Mouse (Mus musculus) stomach, embryonic 15.5 days (tissue): ENCODE measurements around the gene Gnaq. TPM values are rescaled to one million over a fixed set of nuclear protein-coding genes. Genes with fewer than 3 reads are reported as not detected.
"Not testable (repeated sequence)": the region's sequence is repeated elsewhere in the genome, so short reads cannot be mapped to it uniquely, and the experiment has no call there.

Experiments
- ATAC-seq: fragments of 200-750 bp; cut with Nextera tagmentation; 2 replicates; pipeline ENCODE4 v1.8.0; 2017; ENCODE audit warnings: low read depth, moderate number of reproducible peaks, moderate TSS enrichment; ENCODE audit not compliant: insufficient read depth, low FRiP score
- H3K27ac ChIP-seq: fragments of 300-500 bp; sonication (generic); 2 replicates; pipeline ENCODE4 v1.5.1; 2015; ENCODE audit warnings: mild to moderate bottlenecking, inconsistent platforms
- H3K27me3 ChIP-seq: fragments of 300-500 bp; sonication (generic); replicated peaks from 2 replicates; pipeline ENCODE4 v1.6.1; 2015; ENCODE audit warnings: inconsistent platforms
- H3K36me3 ChIP-seq: fragments of 300-500 bp; sonication (generic); 2 replicates; pipeline ENCODE4 v1.6.1; 2015; ENCODE audit warnings: inconsistent platforms
- H3K4me1 ChIP-seq: fragments of 300-500 bp; sonication (generic); 2 replicates; pipeline ENCODE4 v1.6.1; 2015; ENCODE audit warnings: inconsistent platforms
- H3K4me2 ChIP-seq: fragments of 300-500 bp; sonication (generic); 2 replicates; pipeline ENCODE4 v1.6.1; 2015; ENCODE audit warnings: mild to moderate bottlenecking, inconsistent platforms
- H3K4me3 ChIP-seq: fragments of 300-500 bp; sonication (generic); replicated peaks from 2 replicates; pipeline ENCODE4 v1.5.1; 2015; ENCODE audit warnings: inconsistent platforms
- H3K9ac ChIP-seq: fragments of 300-500 bp; sonication (generic); 2 replicates; pipeline ENCODE4 v1.6.1; 2015; ENCODE audit warnings: inconsistent platforms
- H3K9me3 ChIP-seq: fragments of 300-500 bp; sonication (generic); 2 replicates; pipeline ENCODE4 v1.6.1; 2016; ENCODE audit warnings: inconsistent platforms
- WGBS: fragments of 180-500 bp; shearing (Covaris S2); methylation state at CpG from one replicate; pipeline ENCODE4 v1.1.7; 2015; 5-methylcytosine and 5-hydroxymethylcytosine counted together
- polyA plus RNA-seq: library from polyadenylated mRNA; unstranded; fragments of >200 nt; fragmentation: Nextera tagmentation; extraction: Ambion mirVana; gene quantifications from 2 replicates; pipeline ENCODE4 v1.2.1, GENCODE M21; 2015

Gnaq gene
- polyA plus RNA-seq, 1 experiment from 2014 or later, result 35.6 TPM

- not testable (repeated sequence) for ATAC-seq, H3K4me3 ChIP-seq
- WGBS, result 93% methylated on average over 16 of the region's 16 CpGs
Observed at GRCm38 (mm10) chr19:16267362-16267761, 134.7 kb downstream of the Gnaq start.

DNA sequence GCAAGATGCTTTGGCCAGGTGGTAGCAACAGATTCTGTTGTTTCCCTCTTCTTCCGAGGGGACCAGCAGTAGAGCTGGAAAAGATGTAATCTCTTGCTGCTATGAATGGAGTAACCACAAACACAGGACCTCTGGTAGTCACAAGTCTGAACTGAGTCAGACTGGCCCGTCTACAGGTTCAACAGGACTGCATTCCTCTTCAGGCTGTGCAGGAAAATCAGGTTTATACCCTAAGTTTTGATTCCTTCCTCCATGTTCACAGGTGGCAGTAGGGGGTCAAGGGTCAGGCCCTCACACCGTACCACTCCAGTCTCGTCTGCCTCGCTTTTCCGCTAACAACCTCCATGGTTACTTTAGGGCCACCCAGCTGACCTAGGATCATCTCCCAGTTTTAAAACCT is 137.6 kb downstream of the Gnaq start:
- H3K27me3 ChIP-seq, result no peaks in the 10 kb centered on the region
- H3K4me3 ChIP-seq, result no peak overlapping the region
- no peak for ATAC-seq
- 0 out of 2 replicates have a peak, but pooled peaks cover 5% of the 10 kb centered on the region for H3K4me1 ChIP-seq
- no peak overlapping the region for H3K27ac ChIP-seq
- no peak overlapping the region for H3K9ac ChIP-seq
- no peaks in the 10 kb centered on the region for H3K9me3 ChIP-seq
- no peak overlapping the region for H3K4me2 ChIP-seq
- H3K36me3 ChIP-seq, result no peaks in the 10 kb centered on the region
- WGBS, result 82% methylated on average over 6 of the region's 6 CpGs

More at GRCm38 (mm10) chr19:16267362-16267761, 134.7 kb downstream of the Gnaq start:
- H3K27me3 ChIP-seq, H3K36me3 ChIP-seq, H3K9me3 ChIP-seq, H3K4me2 ChIP-seq, H3K9ac ChIP-seq, H3K4me1 ChIP-seq, H3K27ac ChIP-seq: not testable (repeated sequence)

GRCm38 (mm10) chr19:16271002-16271401 is 138.4 kb downstream of the Gnaq start:
- WGBS, result 77% methylated on average over 1 of the region's 1 CpGs

DNA sequence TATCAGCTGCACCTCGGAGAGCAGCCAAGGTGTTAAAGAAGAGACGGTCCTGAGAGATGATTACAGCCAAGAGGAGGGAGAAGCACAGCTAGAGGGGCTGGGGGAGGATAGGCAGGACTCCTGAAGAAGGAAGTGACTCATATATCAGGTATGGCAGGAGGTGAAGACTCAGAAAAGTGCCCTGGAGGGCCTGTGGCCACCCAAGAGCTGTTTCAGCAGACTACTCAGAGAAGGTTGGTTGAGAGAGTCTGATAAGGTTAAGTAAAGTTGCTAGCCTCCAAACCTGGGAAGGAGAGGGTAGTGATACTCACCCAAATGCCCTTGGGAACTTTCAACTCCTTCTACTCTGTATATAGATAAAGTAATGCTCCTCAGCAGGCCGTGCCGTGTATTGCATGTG is 140.4 kb downstream of the Gnaq start:
- no peaks in the 10 kb centered on the region for H3K36me3 ChIP-seq
- 67% methylated on average over 4 of the region's 4 CpGs for WGBS
- no peaks in the 10 kb centered on the region for H3K27me3 ChIP-seq
- H3K9ac ChIP-seq, result no peak overlapping the region
- H3K4me3 ChIP-seq, result no peak overlapping the region
- H3K9me3 ChIP-seq, result no peaks in the 10 kb centered on the region
- no peak for ATAC-seq
- no peak overlapping the region for H3K27ac ChIP-seq
- 0 out of 2 replicates have a peak, but pooled peaks cover 5% of the 10 kb centered on the region for H3K4me1 ChIP-seq
- no peak overlapping the region for H3K4me2 ChIP-seq

More at GRCm38 (mm10) chr19:16271002-16271401, 138.4 kb downstream of the Gnaq start:
- H3K9me3 ChIP-seq, result no peaks in the 10 kb centered on the region
- no peak overlapping the region for H3K4me2 ChIP-seq
- H3K4me1 ChIP-seq, result 0 out of 2 replicates have a peak, but pooled peaks cover 5% of the 10 kb centered on the region
- no peak overlapping the region for H3K27ac ChIP-seq
- ATAC-seq, result no peak
- H3K36me3 ChIP-seq, result no peaks in the 10 kb centered on the region
- no peaks in the 10 kb centered on the region for H3K27me3 ChIP-seq
- H3K9ac ChIP-seq, result no peak overlapping the region
- no peak overlapping the region for H3K4me3 ChIP-seq

GRCm38 (mm10) chr19:16280231-16280630 is 147.6 kb downstream of the Gnaq start:
- Histone ChIP-seq H3K4me3 (no peak overlapping the region), H3K36me3 (0 out of 2 replicates have a peak, but pooled peaks cover 3% of the 10 kb centered on the region), H3K27ac (no peak overlapping the region), H3K9ac (no peak overlapping the region), H3K4me2 (no peak overlapping the region), H3K27me3 (no peaks in the 10 kb centered on the region), H3K9me3 (no peaks in the 10 kb centered on the region), H3K4me1 (no peaks in the 10 kb centered on the region; the same call in 1 of the 2 replicates)
- ATAC-seq, result no peak
- WGBS, result 68% methylated on average over 4 of the region's 4 CpGs

DNA sequence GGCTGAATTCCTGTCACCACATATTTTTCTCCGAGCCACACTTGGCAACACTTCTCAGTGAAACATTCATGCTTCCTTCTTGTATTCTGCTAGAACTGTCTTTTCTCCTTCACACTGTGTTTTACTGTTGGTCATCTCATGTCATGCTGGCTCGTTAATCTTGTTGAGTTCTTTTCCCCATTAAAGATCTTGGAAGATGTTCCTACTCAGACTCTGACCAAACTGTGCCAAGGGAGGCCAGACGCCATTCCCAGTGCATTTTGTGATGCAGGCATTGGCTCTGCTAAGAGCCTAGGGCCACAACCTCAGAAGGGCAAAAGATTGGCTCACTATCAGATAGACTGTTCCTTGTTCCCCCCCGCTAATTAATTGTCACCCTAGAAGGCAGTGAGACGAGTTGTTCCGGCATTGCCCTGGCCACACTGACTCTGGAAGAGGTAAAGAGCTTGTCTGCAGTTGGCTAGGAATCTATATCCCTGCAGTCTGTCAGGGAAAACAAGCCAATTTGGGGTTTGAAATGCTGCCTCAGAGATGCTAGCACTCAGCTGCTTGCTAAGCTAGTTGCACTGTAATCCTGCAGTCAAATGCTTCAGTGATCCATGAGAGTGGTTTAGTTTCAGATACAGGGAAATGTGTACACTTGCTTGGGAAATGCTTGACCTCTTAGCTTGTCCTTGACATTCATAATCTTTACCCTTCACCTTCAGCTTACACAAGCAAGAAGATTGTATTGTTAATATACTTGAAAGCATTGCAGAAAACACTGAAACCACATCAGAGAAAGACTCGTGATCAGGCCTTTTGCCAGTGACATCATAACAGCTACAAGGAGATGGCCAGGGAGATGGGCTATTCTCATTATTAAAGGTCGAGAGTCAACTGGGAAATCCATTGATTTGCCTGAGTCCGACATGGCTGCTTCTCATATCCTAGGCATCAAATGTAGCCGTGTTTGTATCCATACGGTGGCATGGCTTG is 152.7 kb downstream of the Gnaq start:
- H3K27ac ChIP-seq, result no peak overlapping the region
- 75% methylated on average over 11 of the region's 11 CpGs for WGBS
- ATAC-seq, result no peak
- no peak overlapping the region for H3K4me2 ChIP-seq
- H3K9ac ChIP-seq, result no peak overlapping the region
- H3K36me3 ChIP-seq, result no peaks in the 10 kb centered on the region
- no peaks in the 10 kb centered on the region for H3K27me3 ChIP-seq
- no peak overlapping the region for H3K4me3 ChIP-seq
- no peaks in the 10 kb centered on the region for H3K9me3 ChIP-seq
- H3K4me1 ChIP-seq, result peaks cover 6% of the 10 kb centered on the region

- ATAC-seq, result no peak
- no peak overlapping the region for H3K4me2 ChIP-seq
- 0 out of 2 replicates have a peak overlapping the region, but pooled peaks have one; percentile 6 for H3K27ac ChIP-seq
- H3K27me3 ChIP-seq, result no peaks in the 10 kb centered on the region
- H3K9me3 ChIP-seq, result no peaks in the 10 kb centered on the region
- H3K9ac ChIP-seq, result no peak overlapping the region
- 42% methylated on average over 10 of the region's 10 CpGs for WGBS
- H3K4me3 ChIP-seq, result no peak overlapping the region
- H3K36me3 ChIP-seq, result no peaks in the 10 kb centered on the region
- peaks cover 6% of the 10 kb centered on the region for H3K4me1 ChIP-seq
Observed at GRCm38 (mm10) chr19:16286451-16287175, 154.0 kb downstream of the Gnaq start.

DNA sequence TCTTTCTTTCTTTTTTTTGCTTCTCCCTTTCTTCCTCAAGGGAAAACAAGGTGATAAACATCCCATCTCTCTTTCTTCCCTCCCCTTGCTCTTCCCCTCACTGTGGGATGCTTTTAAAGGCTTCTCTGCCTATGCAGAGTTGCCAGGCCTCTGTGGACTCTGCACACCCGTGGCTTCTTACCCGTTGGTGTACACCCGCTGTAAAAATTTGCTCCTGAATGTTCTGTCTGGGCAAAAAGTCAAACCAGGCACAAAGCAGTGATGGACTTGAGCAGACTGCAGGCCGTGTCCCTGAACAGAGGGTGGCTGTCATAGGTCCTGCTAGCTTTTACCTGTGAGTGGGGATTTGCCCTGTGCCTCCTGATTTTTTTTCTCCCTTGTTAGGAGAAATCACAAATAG is 154.7 kb downstream of the Gnaq start:
- Histone ChIP-seq H3K9me3 (no peaks in the 10 kb centered on the region), H3K4me1 (peaks cover 6% of the 10 kb centered on the region), H3K4me3 (no peak overlapping the region), H3K36me3 (no peaks in the 10 kb centered on the region), H3K4me2 (no peak overlapping the region), H3K27me3 (no peaks in the 10 kb centered on the region), H3K9ac (no peak overlapping the region), H3K27ac (no peak overlapping the region)
- WGBS, result 79% methylated on average over 4 of the region's 4 CpGs
- no peak for ATAC-seq

DNA sequence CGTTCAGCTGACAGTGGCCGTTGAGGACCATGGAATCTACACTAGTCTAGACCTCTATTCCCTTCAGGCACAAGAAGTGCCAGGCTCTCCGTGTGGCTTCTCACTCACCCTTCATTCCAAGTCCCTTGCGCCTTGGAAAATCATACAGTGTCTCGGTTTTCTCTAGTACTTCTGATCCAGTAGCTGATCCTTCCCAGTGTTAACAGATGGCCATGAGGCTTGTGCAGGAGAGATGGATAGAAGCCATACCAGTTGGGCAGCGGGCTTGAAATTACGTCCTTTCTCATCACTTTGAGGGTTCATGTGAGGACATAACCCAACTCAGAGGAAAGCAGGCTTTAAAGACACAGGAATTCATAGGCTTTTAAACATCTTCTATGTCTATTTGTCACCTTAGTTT is 155.3 kb downstream of the Gnaq start:
- H3K27me3 ChIP-seq, result no peaks in the 10 kb centered on the region
- H3K4me3 ChIP-seq, result no peak overlapping the region
- ATAC-seq, result no peak
- no peak overlapping the region for H3K9ac ChIP-seq
- 87% methylated on average over 7 of the region's 7 CpGs for WGBS
- no peak overlapping the region for H3K4me2 ChIP-seq
- no peaks in the 10 kb centered on the region for H3K9me3 ChIP-seq
- H3K36me3 ChIP-seq, result no peaks in the 10 kb centered on the region
- H3K27ac ChIP-seq, result no peak overlapping the region
- peaks cover 6% of the 10 kb centered on the region for H3K4me1 ChIP-seq

DNA sequence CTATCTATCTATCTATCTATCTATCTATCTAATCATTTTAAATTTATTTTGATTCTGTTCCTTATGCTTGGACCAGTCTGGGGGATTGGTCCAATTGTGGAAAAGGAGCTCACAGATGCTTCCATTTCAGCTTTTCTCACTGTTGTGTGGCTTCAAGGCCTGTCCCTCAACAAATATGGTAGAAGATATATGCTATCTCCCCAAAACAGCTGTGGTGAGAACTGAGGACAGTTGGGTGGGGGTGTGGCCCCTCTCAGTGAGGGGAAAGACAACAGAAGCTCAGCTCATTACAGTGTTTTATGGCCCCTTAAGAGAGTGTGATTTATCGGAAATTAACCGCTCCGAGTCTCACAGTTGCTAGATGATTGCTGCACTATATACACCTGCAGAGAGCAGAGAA is 158.5 kb downstream of the Gnaq start:
- no peak for ATAC-seq
- Histone ChIP-seq H3K36me3 (no peaks in the 10 kb centered on the region), H3K27me3 (no peaks in the 10 kb centered on the region), H3K4me3 (no peak overlapping the region), H3K9ac (no peak overlapping the region), H3K4me2 (no peak overlapping the region), H3K27ac (no peak overlapping the region), H3K4me1 (peaks cover 6% of the 10 kb centered on the region; the same call in 1 of the 2 replicates), H3K9me3 (no peaks in the 10 kb centered on the region)
- WGBS, result 86% methylated on average over 3 of the region's 3 CpGs

GRCm38 (mm10) chr19:16292056-16292608 is 159.5 kb downstream of the Gnaq start:
- Histone ChIP-seq H3K9me3 (no peaks in the 10 kb centered on the region), H3K27me3 (no peaks in the 10 kb centered on the region), H3K4me2 (no peak overlapping the region), H3K4me1 (0 out of 2 replicates have a peak, but pooled peaks cover 2% of the 10 kb centered on the region), H3K9ac (no peak overlapping the region), H3K27ac (no peak overlapping the region), H3K36me3 (no peaks in the 10 kb centered on the region), H3K4me3 (no peak overlapping the region)
- 69% methylated on average over 2 of the region's 2 CpGs for WGBS
- no peak for ATAC-seq
